Mouse (Mus musculus) kidney, embryonic 15.5 days (tissue): Measurements from ENCODE around the gene AI661453. TPM values are rescaled to one million over a fixed set of nuclear protein-coding genes. Genes with fewer than 3 reads are reported as not detected.

ENCODE experiments used
- ATAC-seq: fragments of 200-750 bp; cut with Nextera tagmentation; replicated peaks from 2 replicates; pipeline ENCODE4 v1.8.0; 2017; ENCODE audit warnings: moderate TSS enrichment; ENCODE audit not compliant: low FRiP score
- H3K27ac ChIP-seq: fragments of 300-500 bp; sonication (generic); 2 replicates; pipeline ENCODE4 v1.5.1; 2015; ENCODE audit warnings: mild to moderate bottlenecking, inconsistent platforms
- H3K27me3 ChIP-seq: fragments of 300-500 bp; sonication (generic); 2 replicates; pipeline ENCODE4 v1.6.1; 2015; ENCODE audit warnings: inconsistent platforms
- H3K36me3 ChIP-seq: fragments of 300-500 bp; sonication (generic); 2 replicates; pipeline ENCODE4 v1.6.1; 2015; ENCODE audit warnings: inconsistent platforms
- H3K4me1 ChIP-seq: fragments of 300-500 bp; sonication (generic); 2 replicates; pipeline ENCODE4 v1.6.1; 2015; ENCODE audit warnings: inconsistent platforms
- H3K4me2 ChIP-seq: fragments of 300-500 bp; sonication (generic); 2 replicates; pipeline ENCODE4 v1.6.1; 2015; ENCODE audit warnings: moderate library complexity, mild to moderate bottlenecking, inconsistent platforms
- H3K4me3 ChIP-seq: fragments of 300-500 bp; sonication (generic); replicated peaks from 2 replicates; pipeline ENCODE4 v1.5.1; 2015; ENCODE audit warnings: mild to moderate bottlenecking, inconsistent platforms
- H3K9ac ChIP-seq: fragments of 300-500 bp; sonication (generic); 2 replicates; pipeline ENCODE4 v1.6.1; 2015; ENCODE audit warnings: mild to moderate bottlenecking, inconsistent platforms
- H3K9me3 ChIP-seq: fragments of 300-500 bp; sonication (generic); replicated peaks from 2 replicates; pipeline ENCODE4 v1.6.1; 2016; ENCODE audit warnings: inconsistent platforms
- WGBS: fragments of 180-500 bp; shearing (Covaris S2); methylation state at CpG from one replicate; pipeline ENCODE4 v1.1.7; 2015; ENCODE audit warnings: mixed read lengths; 5-methylcytosine and 5-hydroxymethylcytosine counted together
- polyA plus RNA-seq: library from polyadenylated mRNA; unstranded; fragments of >200 nt; fragmentation: Nextera tagmentation; extraction: Ambion mirVana; gene quantifications from 2 replicates; pipeline ENCODE4 v1.2.1, GENCODE M21; 2015

AI661453 gene
- polyA plus RNA-seq, 1 experiment from 2014 or later = 2.1 TPM

- Histone ChIP-seq H3K9me3 (no peaks in the 10 kb centered on the region), H3K9ac (no peak overlapping the region), H3K36me3 (no peaks in the 10 kb centered on the region), H3K4me3 (no peak overlapping the region), H3K4me1 (peaks cover 45% of the 10 kb centered on the region), H3K27ac (no peak overlapping the region), H3K27me3 (peaks cover 29% of the 10 kb centered on the region), H3K4me2 (no peak overlapping the region)
- WGBS = 76% methylated on average over 5 of the region's 5 CpGs
- ATAC-seq = no peak
Measured at GRCm38 (mm10) chr17:47470686-47471085, 34.3 kb downstream of the AI661453 start.

GRCm38 (mm10) chr17:47472435-47473350, 36.3 kb downstream of the AI661453 start:
- Histone ChIP-seq H3K9me3 (no peaks in the 10 kb centered on the region), H3K9ac (no peak overlapping the region), H3K36me3 (no peaks in the 10 kb centered on the region), H3K27ac (peak overlapping the region; percentile 58; the same call in 1 of the 2 replicates), H3K4me1 (peaks cover 35% of the 10 kb centered on the region), H3K4me3 (no peak overlapping the region), H3K27me3 (peaks cover 20% of the 10 kb centered on the region), H3K4me2 (no peak overlapping the region)
- 0 out of 2 replicates have a peak, but pooled peaks have one; percentile 26 for ATAC-seq
- WGBS = 25% methylated on average over 15 of the region's 15 CpGs

- H3K27me3 ChIP-seq = peaks cover 12% of the 10 kb centered on the region; the same call in 1 of the 2 replicates
- H3K9ac ChIP-seq = no peak overlapping the region
- H3K9me3 ChIP-seq = no peaks in the 10 kb centered on the region
- 20% methylated on average over 8 of the region's 8 CpGs for WGBS
- no peak overlapping the region for H3K27ac ChIP-seq
- ATAC-seq = no peak
- H3K4me3 ChIP-seq = no peak overlapping the region
- no peak overlapping the region for H3K4me2 ChIP-seq
- H3K4me1 ChIP-seq = peaks cover 27% of the 10 kb centered on the region
- no peaks in the 10 kb centered on the region for H3K36me3 ChIP-seq
Measured at GRCm38 (mm10) chr17:47473434-47473974, 37.1 kb downstream of the AI661453 start.

GRCm38 (mm10) chr17:47474250-47474649, 37.8 kb downstream of the AI661453 start:
- Histone ChIP-seq H3K27ac (no peak overlapping the region), H3K4me1 (peaks cover 19% of the 10 kb centered on the region), H3K4me3 (no peak overlapping the region), H3K36me3 (no peaks in the 10 kb centered on the region), H3K9me3 (no peaks in the 10 kb centered on the region), H3K4me2 (no peak overlapping the region), H3K9ac (no peak overlapping the region), H3K27me3 (peaks cover 4% of the 10 kb centered on the region; the same call in 1 of the 2 replicates)
- 82% methylated on average over 4 of the region's 4 CpGs for WGBS
- no peak for ATAC-seq

- H3K36me3 ChIP-seq = no peaks in the 10 kb centered on the region
- no peak overlapping the region for H3K4me3 ChIP-seq
- H3K4me1 ChIP-seq = peaks cover 18% of the 10 kb centered on the region
- no peak overlapping the region for H3K9ac ChIP-seq
- no peak overlapping the region for H3K27ac ChIP-seq
- 89% methylated on average over 4 of the region's 4 CpGs for WGBS
- no peak overlapping the region for H3K4me2 ChIP-seq
- H3K27me3 ChIP-seq = no peaks in the 10 kb centered on the region
- H3K9me3 ChIP-seq = no peaks in the 10 kb centered on the region
- ATAC-seq = no peak
Measured at GRCm38 (mm10) chr17:47475181-47475580, 38.8 kb downstream of the AI661453 start.

- H3K9ac ChIP-seq = no peak overlapping the region
- peaks cover 17% of the 10 kb centered on the region for H3K4me1 ChIP-seq
- H3K36me3 ChIP-seq = no peaks in the 10 kb centered on the region
- 59% methylated on average over 3 of the region's 3 CpGs for WGBS
- H3K27me3 ChIP-seq = no peaks in the 10 kb centered on the region
- ATAC-seq = no peak
- no peak overlapping the region for H3K4me2 ChIP-seq
- H3K27ac ChIP-seq = no peak overlapping the region
- no peak overlapping the region for H3K4me3 ChIP-seq
- no peaks in the 10 kb centered on the region for H3K9me3 ChIP-seq
Measured at GRCm38 (mm10) chr17:47475714-47476113, 39.3 kb downstream of the AI661453 start.

GRCm38 (mm10) chr17:47479887-47480286, 43.5 kb downstream of the AI661453 start:
- H3K27ac ChIP-seq = no peak overlapping the region
- no peak overlapping the region for H3K9ac ChIP-seq
- no peak overlapping the region for H3K4me3 ChIP-seq
- 52% methylated on average over 3 of the region's 3 CpGs for WGBS
- H3K4me1 ChIP-seq = peaks cover 11% of the 10 kb centered on the region
- no peaks in the 10 kb centered on the region for H3K36me3 ChIP-seq
- H3K4me2 ChIP-seq = no peak overlapping the region
- no peaks in the 10 kb centered on the region for H3K9me3 ChIP-seq
- H3K27me3 ChIP-seq = no peaks in the 10 kb centered on the region
- ATAC-seq = no peak

- WGBS = 50% methylated on average over 2 of the region's 2 CpGs
- Histone ChIP-seq H3K27me3 (no peaks in the 10 kb centered on the region), H3K9me3 (no peaks in the 10 kb centered on the region), H3K27ac (no peak overlapping the region), H3K4me3 (no peak overlapping the region), H3K9ac (no peak overlapping the region), H3K4me1 (peaks cover 24% of the 10 kb centered on the region), H3K36me3 (0 out of 2 replicates have a peak, but pooled peaks cover 1% of the 10 kb centered on the region), H3K4me2 (no peak overlapping the region)
- no peak for ATAC-seq
Measured at GRCm38 (mm10) chr17:47482401-47482800, 46.0 kb downstream of the AI661453 start.

GRCm38 (mm10) chr17:47484241-47484921, 48.0 kb downstream of the AI661453 start:
- H3K4me2 ChIP-seq = no peak overlapping the region
- H3K4me1 ChIP-seq = peaks cover 24% of the 10 kb centered on the region
- no peaks in the 10 kb centered on the region for H3K27me3 ChIP-seq
- H3K4me3 ChIP-seq = no peak overlapping the region
- WGBS = 38% methylated on average over 1 of the region's 1 CpGs
- ATAC-seq = peak; percentile 86
- no peaks in the 10 kb centered on the region for H3K9me3 ChIP-seq
- peak overlapping the region; percentile 85 for H3K27ac ChIP-seq
- peaks cover 21% of the 10 kb centered on the region for H3K36me3 ChIP-seq
- H3K9ac ChIP-seq = no peak overlapping the region

GRCm38 (mm10) chr17:47484993-47485392, 48.6 kb downstream of the AI661453 start:
- Histone ChIP-seq H3K4me3 (no peak overlapping the region), H3K27ac (peak overlapping the region; percentile 85), H3K36me3 (peaks cover 27% of the 10 kb centered on the region), H3K9ac (no peak overlapping the region), H3K27me3 (no peaks in the 10 kb centered on the region), H3K4me1 (peaks cover 24% of the 10 kb centered on the region), H3K4me2 (no peak overlapping the region), H3K9me3 (no peaks in the 10 kb centered on the region)
- ATAC-seq = 0 out of 2 replicates have a peak, but pooled peaks have one; percentile 10
- WGBS = 0% methylated on average over 3 of the region's 3 CpGs

GRCm38 (mm10) chr17:47485791-47486190, 49.4 kb downstream of the AI661453 start:
- H3K9me3 ChIP-seq = no peaks in the 10 kb centered on the region
- no peak overlapping the region for H3K9ac ChIP-seq
- H3K4me1 ChIP-seq = peaks cover 24% of the 10 kb centered on the region
- H3K4me2 ChIP-seq = no peak overlapping the region
- peak overlapping the region; percentile 85 for H3K27ac ChIP-seq
- no peaks in the 10 kb centered on the region for H3K27me3 ChIP-seq
- ATAC-seq = no peak
- peaks cover 35% of the 10 kb centered on the region for H3K36me3 ChIP-seq
- no peak overlapping the region for H3K4me3 ChIP-seq
- WGBS = 83% methylated on average over 3 of the region's 3 CpGs

GRCm38 (mm10) chr17:47490791-47491190, 54.4 kb downstream of the AI661453 start:
- H3K4me3 ChIP-seq = no peak overlapping the region
- H3K4me1 ChIP-seq = peaks cover 4% of the 10 kb centered on the region
- H3K9me3 ChIP-seq = no peaks in the 10 kb centered on the region
- H3K27me3 ChIP-seq = no peaks in the 10 kb centered on the region
- peaks cover 85% of the 10 kb centered on the region for H3K36me3 ChIP-seq
- 87% methylated on average over 9 of the region's 9 CpGs for WGBS
- ATAC-seq = no peak
- no peak overlapping the region for H3K9ac ChIP-seq
- no peak overlapping the region for H3K27ac ChIP-seq
- H3K4me2 ChIP-seq = no peak overlapping the region
